Mouse (Mus musculus) heart, postnatal 0 days (tissue): Measurements from ENCODE around the gene Dnttip1. TPM values are rescaled to one million over a fixed set of nuclear protein-coding genes. Genes with fewer than 3 reads are reported as not detected.

ENCODE experiments used
- ATAC-seq: fragments of 200-750 bp; cut with Nextera tagmentation; 2 replicates; pipeline ENCODE4 v1.8.0; 2017; ENCODE audit warnings: low read depth, moderate number of reproducible peaks, moderate library complexity; ENCODE audit not compliant: insufficient read depth
- DNase-seq: peaks from one replicate; pipeline ENCODE4 v3.0.0-alpha.2; 2016; ENCODE audit warnings: low spot score
- H3K27ac ChIP-seq: fragments of 300-500 bp; sonication (generic); 2 replicates; pipeline ENCODE4 v1.5.1; 2014; ENCODE audit warnings: low read depth, mild to moderate bottlenecking
- H3K27me3 ChIP-seq: fragments of 300-500 bp; sonication (generic); 2 replicates; pipeline ENCODE4 v1.6.1; 2014; ENCODE audit warnings: low read length, mixed read lengths; ENCODE audit not compliant: control insufficient read depth, insufficient read depth
- H3K36me3 ChIP-seq: fragments of 300-500 bp; sonication (generic); replicated peaks from 2 replicates; pipeline ENCODE4 v1.6.1; 2014; ENCODE audit warnings: low read length, mixed read lengths; ENCODE audit not compliant: control insufficient read depth, insufficient read depth
- H3K4me1 ChIP-seq: fragments of 300-500 bp; sonication (generic); 2 replicates; pipeline ENCODE4 v1.6.1; 2014; ENCODE audit warnings: antibody characterized with exemption; ENCODE audit not compliant: control insufficient read depth, insufficient read depth
- H3K4me2 ChIP-seq: fragments of 300-500 bp; sonication (generic); 2 replicates; pipeline ENCODE4 v1.6.1; 2014; ENCODE audit warnings: low read depth, mild to moderate bottlenecking, low read length, moderate library complexity
- H3K4me3 ChIP-seq: fragments of 300-500 bp; sonication (generic); 2 replicates; pipeline ENCODE4 v1.5.1; 2014; ENCODE audit warnings: low read depth, low read length
- H3K9ac ChIP-seq: fragments of 300-500 bp; sonication (generic); replicated peaks from 2 replicates; pipeline ENCODE4 v1.6.1; 2014; ENCODE audit warnings: low read depth, low read length, mixed read lengths
- H3K9me3 ChIP-seq: fragments of 300-500 bp; sonication (generic); replicated peaks from 2 replicates; pipeline ENCODE4 v1.6.1; 2016; ENCODE audit warnings: low read length; ENCODE audit not compliant: control insufficient read depth
- CTCF ChIP-seq: IDR thresholded peaks from 2 replicates; pipeline ENCODE4 v1.5.1; 2016; ENCODE audit warnings: antibody characterized with exemption, control low read depth, low read depth
- EP300 ChIP-seq: IDR thresholded peaks from 2 replicates; pipeline ENCODE4 v1.6.1; 2016; ENCODE audit warnings: antibody characterized with exemption, low read depth
- WGBS: fragments of 180-500 bp; shearing (Covaris S2); extraction: QIAGEN DNeasy Blood & Tissue Kit; methylation state at CpG from one replicate; pipeline ENCODE4 v1.1.7; 2014; 5-methylcytosine and 5-hydroxymethylcytosine counted together
- polyA plus RNA-seq: library from polyadenylated mRNA; unstranded; fragments of >200 nt; fragmentation: Nextera tagmentation; extraction: Ambion mirVana; gene quantifications from 2 replicates; pipeline ENCODE4 v1.2.1, GENCODE M21; 2015
- total RNA-seq: library from RNA; depleted of rRNA; stranded (reverse); fragments of >200 nt; gene quantifications from 2 replicates; pipeline ENCODE4 v1.2.3, GENCODE M21; 2014; ENCODE audit warnings: low replicate concordance

Gene Dnttip1
- total and polyA plus RNA-seq, 2 experiments from 2014 or later: 8.9 to 42.8 TPM

- no peak for TF ChIP-seq EP300
- no peak for TF ChIP-seq CTCF
- Histone ChIP-seq H3K9ac (no peak overlapping the region), H3K4me1 (no peaks in the 10 kb centered on the region; the same call in 1 of the 2 replicates), H3K27me3 (no peaks in the 10 kb centered on the region), H3K4me2 (no peak overlapping the region), H3K9me3 (no peaks in the 10 kb centered on the region), H3K27ac (no peak overlapping the region), H3K4me3 (no peak overlapping the region), H3K36me3 (peaks cover under 1% of the 10 kb centered on the region; the same call in 1 of the 2 replicates)
- ATAC-seq (no peak), DNase-seq (no peak)
- WGBS: 77% methylated on average over 30 of the region's 30 CpGs
These were observed 31.6 kb downstream of the Dnttip1 start for GRCm38 (mm10) chr2:164777246-164778014.

GRCm38 (mm10) chr2:164778015-164778287 lies 32.2 kb downstream of the Dnttip1 start:
- DNase-seq: no peak
- WGBS: 92% methylated on average over 11 of the region's 11 CpGs
- no peaks in the 10 kb centered on the region; the same call in 1 of the 2 replicates for H3K4me1 ChIP-seq
- H3K9ac ChIP-seq: no peak overlapping the region
- no peaks in the 10 kb centered on the region for H3K9me3 ChIP-seq
- no peak overlapping the region for H3K4me3 ChIP-seq
- H3K36me3 ChIP-seq: no peaks in the 10 kb centered on the region
- no peak overlapping the region for H3K27ac ChIP-seq
- TF ChIP-seq EP300 (no peak), CTCF (no peak)
- no peak for ATAC-seq
- no peak overlapping the region for H3K4me2 ChIP-seq
- H3K27me3 ChIP-seq: no peaks in the 10 kb centered on the region

- no peak overlapping the region for H3K4me2 ChIP-seq
- no peak overlapping the region for H3K4me3 ChIP-seq
- no peak overlapping the region for H3K9ac ChIP-seq
- ATAC-seq (no peak), DNase-seq (no peak)
- no peaks in the 10 kb centered on the region for H3K9me3 ChIP-seq
- H3K27ac ChIP-seq: no peak overlapping the region
- H3K27me3 ChIP-seq: no peaks in the 10 kb centered on the region
- WGBS: 56% methylated on average over 7 of the region's 7 CpGs
- no peak for TF ChIP-seq EP300
- no peak for TF ChIP-seq CTCF
- no peaks in the 10 kb centered on the region; the same call in 1 of the 2 replicates for H3K4me1 ChIP-seq
- no peaks in the 10 kb centered on the region for H3K36me3 ChIP-seq
These were observed 33.0 kb downstream of the Dnttip1 start for GRCm38 (mm10) chr2:164778809-164779208.

GRCm38 (mm10) chr2:164779481-164780086 lies 33.8 kb downstream of the Dnttip1 start, which contains the start of gene Tnnc2:
Gene Tnnc2, minus strand, starts transcription at chr2:164779967.
- ATAC-seq: no peak
- Histone ChIP-seq H3K36me3 (no peaks in the 10 kb centered on the region), H3K4me1 (no peaks in the 10 kb centered on the region; the same call in 1 of the 2 replicates), H3K9ac (no peak within 1 kb of the TSS), H3K27ac (no peak within 1 kb of the TSS), H3K4me2 (no peak within 1 kb of the TSS), H3K4me3 (no peak within 1 kb of the TSS), H3K9me3 (no peaks in the 10 kb centered on the region), H3K27me3 (no peaks in the 10 kb centered on the region)
- no peak for TF ChIP-seq EP300
- no peak for TF ChIP-seq CTCF
- no peak for DNase-seq
- 76% methylated on average over 8 of the region's 8 CpGs for WGBS

GRCm38 (mm10) chr2:164781876-164782275 lies 36.1 kb downstream of the Dnttip1 start:
- H3K27me3 ChIP-seq: no peaks in the 10 kb centered on the region
- 54% methylated on average over 4 of the region's 4 CpGs for WGBS
- TF ChIP-seq EP300: no peak
- TF ChIP-seq CTCF: no peak
- no peak overlapping the region for H3K27ac ChIP-seq
- H3K9ac ChIP-seq: no peak overlapping the region
- H3K36me3 ChIP-seq: no peaks in the 10 kb centered on the region
- no peak overlapping the region for H3K4me3 ChIP-seq
- ATAC-seq (no peak), DNase-seq (no peak)
- H3K4me1 ChIP-seq: peaks cover 12% of the 10 kb centered on the region
- H3K9me3 ChIP-seq: no peaks in the 10 kb centered on the region
- H3K4me2 ChIP-seq: no peak overlapping the region
